Mouse (Mus musculus) gastrocnemius, adult 8-10 months (tissue): Measurements from ENCODE around the gene Gpr160. TPM values are rescaled to one million over a fixed set of nuclear protein-coding genes. Genes with fewer than 3 reads are reported as not detected.
A peak's percentile ranks its signal among the peaks of the same experiment; 100 is the strongest.
"Not testable (repeated sequence)": the region's sequence is repeated elsewhere in the genome, so short reads cannot be mapped to it uniquely, and the experiment has no call there.

ENCODE experiments used
- DNase-seq, 2 experiments: peaks; one replicate each; pipeline ENCODE4 v3.0.0; 2022; ENCODE audit warnings: low spot score in 2 of 2
- total RNA-seq, 4 experiments: library from RNA; stranded (reverse); gene quantifications; 2 replicates each; pipeline ENCODE4 v1.2.4; 2022

The Gpr160 gene
- total RNA-seq = under 1 TPM in 1 of 4 experiments, not detected in 3; 0.17 TPM

- peak; percentile 40 to 45 for DNase-seq
Observed at GRCm38 (mm10) chr3:30855604-30856458, at the start of gene Gpr160. TSS of gene Gpr160 (plus strand) at chr3:30855950.

DNA sequence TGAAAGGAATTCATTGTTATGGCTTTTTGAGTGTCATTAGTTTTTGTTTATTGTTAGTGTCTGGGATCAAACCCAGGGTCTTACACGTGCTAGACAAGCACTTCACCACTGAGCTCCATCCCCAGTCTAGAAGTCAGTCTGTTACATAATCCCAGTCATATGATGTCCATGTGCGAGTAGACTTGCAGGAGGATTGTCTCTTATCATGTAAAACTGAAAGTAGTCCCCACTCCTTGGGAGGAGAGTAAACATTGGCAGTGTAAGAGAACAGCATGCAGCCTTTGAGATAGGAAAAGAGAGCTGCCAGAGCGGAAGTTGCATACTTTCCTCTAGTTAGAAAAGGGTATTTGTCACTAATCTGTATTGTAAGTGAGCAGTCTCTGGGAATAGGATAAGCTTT, 42.9 kb upstream of the Gpr160 start:
- DNase-seq = no peak

DNA sequence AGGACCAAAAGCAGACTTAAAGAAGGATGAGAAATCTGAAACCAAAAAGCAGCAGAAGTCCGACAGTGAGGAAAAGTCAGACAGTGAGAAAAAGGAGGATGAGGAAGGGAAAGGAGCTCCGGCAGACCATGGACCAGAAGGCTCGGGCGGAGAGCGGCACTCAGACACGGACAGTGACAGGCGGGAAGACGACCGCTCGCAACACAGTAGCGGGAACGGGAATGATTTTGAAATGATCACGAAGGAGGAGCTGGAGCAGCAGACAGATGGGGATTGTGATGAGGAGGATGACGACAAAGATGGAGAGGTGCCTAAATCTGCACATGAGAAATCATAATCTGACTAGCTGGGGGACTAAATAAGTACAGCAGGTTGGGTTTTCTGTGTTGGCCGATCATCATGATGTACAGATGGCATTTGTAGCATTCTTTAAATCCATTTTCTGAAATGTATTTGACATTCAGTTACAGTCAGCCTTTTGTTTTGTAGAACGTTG, 37.1 kb upstream of the Gpr160 start:
- DNase-seq = no peak

DNA sequence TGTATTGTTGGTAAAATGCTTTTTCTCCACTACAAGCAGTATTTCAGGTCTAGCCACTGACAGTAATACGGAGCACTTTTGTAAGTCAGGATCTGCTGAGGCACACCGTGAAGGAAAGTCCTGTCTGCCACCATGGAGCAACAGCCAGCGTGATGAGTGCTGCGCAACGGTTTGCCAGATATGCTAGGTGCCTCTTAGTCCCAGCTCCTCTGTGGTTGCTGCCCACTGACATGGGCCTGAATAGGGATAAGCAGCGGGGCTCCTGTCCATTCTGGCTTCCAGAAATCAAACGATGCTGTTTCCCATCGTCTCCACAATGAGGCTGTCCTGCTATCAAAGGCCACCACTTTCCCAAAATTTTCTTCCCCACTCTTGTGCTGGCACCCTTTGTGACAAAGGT, 33.6 kb upstream of the Gpr160 start:
- no peak for DNase-seq

- no peak for DNase-seq
Observed at GRCm38 (mm10) chr3:30826069-30826468, 29.7 kb upstream of the Gpr160 start.

DNA sequence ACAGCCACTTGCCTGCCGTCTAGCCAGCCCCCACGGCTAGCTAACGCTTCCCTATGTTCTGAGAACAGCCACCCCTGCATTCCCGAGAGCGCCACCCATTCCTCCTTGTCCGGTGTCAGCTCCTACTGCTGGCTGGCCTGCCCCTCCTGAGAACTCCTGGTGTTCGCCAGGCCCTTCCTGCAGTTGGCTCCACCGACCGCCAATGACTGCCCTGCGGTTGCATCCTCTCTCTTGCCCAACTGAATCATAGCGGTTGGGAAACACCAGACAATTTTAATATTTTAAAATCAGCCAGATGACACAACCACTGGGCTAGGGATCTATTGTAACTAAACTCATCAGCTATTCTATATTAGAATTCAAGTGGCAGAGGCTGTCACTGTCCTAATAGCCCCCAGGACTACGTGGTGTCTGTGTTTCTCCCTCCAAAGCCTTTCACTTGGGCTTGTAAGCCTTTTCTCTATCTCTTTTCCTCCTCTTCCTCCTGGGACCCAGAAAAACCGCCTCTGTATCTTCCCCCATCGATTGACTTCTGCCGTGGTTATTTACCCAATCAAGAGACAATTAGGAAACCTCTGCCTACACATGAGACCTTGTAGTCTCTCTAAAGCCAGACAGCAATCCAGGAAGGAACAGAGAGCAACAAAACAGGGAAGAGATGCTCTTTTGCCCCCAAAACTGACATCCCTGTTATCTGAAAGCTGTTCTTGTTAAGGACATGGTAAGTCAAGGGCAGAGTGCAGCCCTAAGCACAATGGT, 23.7 kb upstream of the Gpr160 start:
- no peak for DNase-seq

GRCm38 (mm10) chr3:30833254-30833653, 22.5 kb upstream of the Gpr160 start:
- no peak for DNase-seq

GRCm38 (mm10) chr3:30845755-30846154, 10.0 kb upstream of the Gpr160 start:
- no peak for DNase-seq

DNA sequence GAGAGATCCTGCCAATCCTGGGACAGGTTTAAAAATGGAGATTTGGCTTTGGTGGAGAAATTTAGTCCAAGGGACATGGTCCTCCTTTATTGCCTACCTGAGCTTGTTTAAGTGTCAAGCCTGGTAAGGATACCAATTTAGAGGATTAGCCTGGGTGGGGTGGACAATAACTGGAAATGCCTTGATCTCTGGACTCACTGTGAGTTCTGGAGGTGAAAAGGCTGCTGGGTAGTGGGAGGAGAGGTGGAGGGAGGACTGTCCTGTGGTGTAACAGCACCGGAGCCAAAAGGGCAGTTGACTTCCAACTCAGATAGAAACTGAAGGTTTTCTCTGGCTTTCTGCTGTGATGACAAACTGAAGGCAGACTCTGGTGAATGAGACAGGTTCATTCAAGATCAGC, 8.3 kb upstream of the Gpr160 start:
- no peak for DNase-seq

- DNase-seq = no peak
Observed at GRCm38 (mm10) chr3:30851422-30851821, 4.3 kb upstream of the Gpr160 start.

DNA sequence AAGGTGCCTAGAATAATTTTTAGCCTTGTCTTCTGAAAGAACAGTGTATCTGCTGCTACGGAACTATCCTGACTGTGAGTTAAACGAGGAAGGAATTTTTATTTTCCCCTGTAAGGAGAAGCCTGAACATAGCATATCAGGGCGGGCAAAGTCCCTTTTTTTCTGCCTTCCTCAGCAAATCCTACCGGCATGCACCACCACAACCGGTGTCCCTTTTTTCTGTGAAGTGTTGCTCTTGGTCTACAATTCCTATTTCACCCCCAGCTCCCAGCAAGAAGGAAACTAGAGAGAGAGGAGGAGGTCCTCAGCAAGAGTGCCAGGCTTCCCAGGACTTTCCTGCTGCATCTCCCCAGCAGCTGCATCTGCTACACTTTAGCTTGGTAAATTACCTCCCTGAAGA, 2.2 kb upstream of the Gpr160 start:
- no peak for DNase-seq

GRCm38 (mm10) chr3:30859599-30859998, 3.8 kb downstream of the Gpr160 start:
- DNase-seq = not testable (repeated sequence)

- no peak for DNase-seq
Observed at GRCm38 (mm10) chr3:30860705-30861104, 5.0 kb downstream of the Gpr160 start.

GRCm38 (mm10) chr3:30863712-30864435, 8.1 kb downstream of the Gpr160 start:
- no peak for DNase-seq

DNA sequence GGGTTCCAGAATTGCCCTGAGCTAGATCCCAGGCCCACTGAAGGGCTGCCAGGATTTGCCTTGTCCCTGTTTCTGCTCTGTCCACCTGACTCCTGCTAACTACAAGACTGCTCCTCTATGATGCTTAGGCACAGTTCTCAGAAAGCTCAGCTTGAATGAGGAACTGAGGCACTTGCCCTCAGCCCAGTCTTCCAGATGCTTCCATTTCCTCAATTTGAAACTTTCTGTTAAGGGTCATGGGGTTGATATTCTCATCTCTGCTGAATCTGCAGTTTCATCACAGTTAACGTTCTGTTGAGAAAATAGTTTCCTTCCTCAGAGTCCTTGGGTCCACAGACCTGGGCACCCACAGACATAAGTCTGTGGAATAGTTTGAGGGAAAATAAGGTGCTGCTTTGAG, 8.9 kb downstream of the Gpr160 start:
- no peak for DNase-seq

DNA sequence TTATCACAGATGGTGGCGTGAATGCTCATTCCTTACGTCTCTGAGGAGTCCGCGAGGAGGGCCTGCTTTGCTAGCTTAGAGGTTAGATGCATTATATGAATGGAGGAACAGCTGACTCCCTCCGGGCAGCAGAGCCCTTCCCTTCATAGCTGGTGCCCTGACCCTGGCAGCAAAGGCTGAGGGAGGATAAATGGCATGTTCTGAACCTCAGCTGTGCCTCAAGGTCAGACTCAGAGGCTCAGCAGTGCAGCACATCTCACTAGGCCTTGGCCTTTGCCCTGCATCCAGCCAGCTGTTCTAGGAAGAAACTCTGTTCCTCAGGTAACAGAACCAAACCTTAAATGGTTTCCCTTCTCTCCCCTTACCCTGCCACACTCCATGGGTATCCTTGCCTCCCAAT, 12.4 kb downstream of the Gpr160 start:
- DNase-seq = no peak

- no peak for DNase-seq
Observed at GRCm38 (mm10) chr3:30868625-30869024, 12.9 kb downstream of the Gpr160 start.

GRCm38 (mm10) chr3:30869995-30870394, 14.2 kb downstream of the Gpr160 start:
- DNase-seq = no peak

GRCm38 (mm10) chr3:30876709-30877108, 21.0 kb downstream of the Gpr160 start:
- no peak for DNase-seq

GRCm38 (mm10) chr3:30887449-30887848, 31.7 kb downstream of the Gpr160 start:
- DNase-seq = no peak

- no peak for DNase-seq
Observed at GRCm38 (mm10) chr3:30889014-30889413, 33.3 kb downstream of the Gpr160 start.

GRCm38 (mm10) chr3:30896721-30897120, 41.0 kb downstream of the Gpr160 start:
- DNase-seq = no peak
